Mouse (Mus musculus) spleen, adult 2 months (tissue): ENCODE data around the gene Nr2e1. TPM values are rescaled to one million over a fixed set of nuclear protein-coding genes. Genes with fewer than 3 reads are reported as not detected.

Source experiments
- DNase-seq, 2 experiments: peaks; one replicate each; pipeline versions ENCODE4 v3.0.0 to v3.0.0-alpha.2; 2012 to 2021; ENCODE audit warnings: low spot score in 2 of 2, low read depth in 1 of 2
- H3K27ac ChIP-seq: fragments of 200-500 bp; 2 replicates; pipeline ENCODE4 v1.5.1; 2012; ENCODE audit warnings: low read length, inconsistent platforms; ENCODE audit not compliant: insufficient read depth
- H3K27me3 ChIP-seq: fragments of 200-500 bp; 2 replicates; pipeline ENCODE4 v1.6.1; 2012; ENCODE audit warnings: mild to moderate bottlenecking, moderate library complexity, low read length, inconsistent platforms; ENCODE audit not compliant: control insufficient read depth, insufficient read depth
- H3K36me3 ChIP-seq: fragments of 200-500 bp; 2 replicates; pipeline ENCODE4 v1.6.1; 2012; ENCODE audit warnings: mild to moderate bottlenecking, low read length, inconsistent platforms; ENCODE audit not compliant: control insufficient read depth, insufficient read depth
- H3K4me1 ChIP-seq: fragments of 200-500 bp; 2 replicates; pipeline ENCODE4 v1.6.1; 2011; ENCODE audit warnings: inconsistent platforms; ENCODE audit not compliant: control insufficient read depth, insufficient read depth, insufficient read length
- H3K4me3 ChIP-seq: fragments of 200-500 bp; 2 replicates; pipeline ENCODE4 v1.5.1; 2011; ENCODE audit warnings: mild to moderate bottlenecking, inconsistent platforms; ENCODE audit not compliant: insufficient read depth, insufficient read length; ENCODE audit errors: extremely low read depth
- CTCF ChIP-seq: fragments of 200-500 bp; IDR thresholded peaks from 2 replicates; pipeline ENCODE4 v1.5.1; 2011; ENCODE audit warnings: mild to moderate bottlenecking, inconsistent platforms; ENCODE audit not compliant: insufficient read depth, insufficient read length, insufficient replicate concordance; ENCODE audit errors: extremely low read depth
- POLR2A ChIP-seq: fragments of 200-500 bp; IDR thresholded peaks from 2 replicates; pipeline ENCODE4 v1.6.1; 2011; ENCODE audit warnings: low read depth, low read length, inconsistent platforms
- WGBS: fragments of 180-500 bp; shearing (Covaris S2); methylation state at CpG from one replicate; pipeline ENCODE4 v1.1.7; 2018; 5-methylcytosine and 5-hydroxymethylcytosine counted together
- polyA plus RNA-seq: library from polyadenylated mRNA; depleted of rRNA; stranded (reverse); fragments of >200 nt; gene quantifications from 2 replicates; pipeline ENCODE4 v1.2.3, GENCODE M21; 2012

Gene Nr2e1
- polyA plus RNA-seq, 1 experiment = not detected

- WGBS = 12% methylated on average over 15 of the region's 15 CpGs
- Histone ChIP-seq H3K27ac (no peak overlapping the region), H3K4me3 (no peak overlapping the region), H3K27me3 (peaks cover 14% of the 10 kb centered on the region), H3K4me1 (no peaks in the 10 kb centered on the region), H3K36me3 (no peaks in the 10 kb centered on the region)
- TF ChIP-seq POLR2A = no peak
- TF ChIP-seq CTCF = no peak
- no peak for DNase-seq
Observed at GRCm38 (mm10) chr10:42572971-42573370, 10.5 kb downstream of the Nr2e1 start.

GRCm38 (mm10) chr10:42572567-42572966 is 10.9 kb downstream of the Nr2e1 start:
- no peak overlapping the region for H3K4me3 ChIP-seq
- no peaks in the 10 kb centered on the region for H3K36me3 ChIP-seq
- no peaks in the 10 kb centered on the region for H3K4me1 ChIP-seq
- H3K27ac ChIP-seq = no peak overlapping the region
- 4% methylated on average over 20 of the region's 20 CpGs for WGBS
- DNase-seq = no peak
- no peak for TF ChIP-seq POLR2A
- TF ChIP-seq CTCF = no peak
- peaks cover 12% of the 10 kb centered on the region for H3K27me3 ChIP-seq

GRCm38 (mm10) chr10:42562272-42562671 is 21.2 kb downstream of the Nr2e1 start:
- Histone ChIP-seq H3K4me3 (no peak overlapping the region), H3K4me1 (peaks cover 3% of the 10 kb centered on the region; the same call in 1 of the 2 replicates), H3K27me3 (no peaks in the 10 kb centered on the region), H3K36me3 (no peaks in the 10 kb centered on the region), H3K27ac (no peak overlapping the region)
- no peak for TF ChIP-seq POLR2A
- 9% methylated on average over 12 of the region's 12 CpGs for WGBS
- no peak for DNase-seq

GRCm38 (mm10) chr10:42559581-42560200 is 23.7 kb downstream of the Nr2e1 start:
- no peaks in the 10 kb centered on the region for H3K36me3 ChIP-seq
- no peak for TF ChIP-seq POLR2A
- no peak for TF ChIP-seq CTCF
- DNase-seq = no peak
- H3K27me3 ChIP-seq = no peaks in the 10 kb centered on the region
- H3K4me1 ChIP-seq = peaks cover 3% of the 10 kb centered on the region; the same call in 1 of the 2 replicates
- no peak overlapping the region for H3K27ac ChIP-seq
- WGBS = 63% methylated on average over 5 of the region's 5 CpGs
- H3K4me3 ChIP-seq = no peak overlapping the region

- Histone ChIP-seq H3K27me3 (no peaks in the 10 kb centered on the region), H3K27ac (no peak overlapping the region), H3K4me3 (no peak overlapping the region), H3K36me3 (no peaks in the 10 kb centered on the region), H3K4me1 (no peaks in the 10 kb centered on the region)
- no peak for DNase-seq
- WGBS = 96% methylated on average over 3 of the region's 3 CpGs
- no peak for TF ChIP-seq POLR2A
- no peak for TF ChIP-seq CTCF
Observed at GRCm38 (mm10) chr10:42546507-42546906, 36.9 kb downstream of the Nr2e1 start.

- TF ChIP-seq CTCF (no peak), POLR2A (no peak)
- Histone ChIP-seq H3K27ac (no peak overlapping the region), H3K36me3 (no peaks in the 10 kb centered on the region), H3K4me3 (no peak overlapping the region), H3K4me1 (no peaks in the 10 kb centered on the region), H3K27me3 (no peaks in the 10 kb centered on the region)
- DNase-seq = no peak
- 81% methylated on average over 6 of the region's 6 CpGs for WGBS
Observed at GRCm38 (mm10) chr10:42545707-42546503, 37.5 kb downstream of the Nr2e1 start.
